Mouse (Mus musculus): Measurements from ENCODE around the gene Nupl1.

- TF ChIP-seq CTCF (IDR thresholded peaks at IDR 0.05; ENCODE audit: low read depth, low read length) (no peak), GATA1 (IDR thresholded peaks at IDR 0.05; ENCODE audit: borderline replicate concordance, low read length) (no peak)
Measured at GRCm38 (mm10) chr14:60295531-60295930, 44.3 kb upstream of the Nupl1 start.
